Mouse (Mus musculus) embryonic facial prominence, embryonic 15.5 days (tissue): ENCODE data around the gene Frem1. TPM values are rescaled to one million over a fixed set of nuclear protein-coding genes. Genes with fewer than 3 reads are reported as not detected.

Experiments
- ATAC-seq: fragments of 200-750 bp; cut with Nextera tagmentation; 2 replicates; pipeline ENCODE4 v1.8.0; 2017; ENCODE audit warnings: low read depth, moderate TSS enrichment; ENCODE audit not compliant: insufficient number of reproducible peaks, low FRiP score, low TSS enrichment
- H3K27ac ChIP-seq: fragments of 300-500 bp; sonication (generic); replicated peaks from 2 replicates; pipeline ENCODE4 v1.5.1; 2015; ENCODE audit warnings: mild to moderate bottlenecking, inconsistent platforms
- H3K27me3 ChIP-seq: fragments of 300-500 bp; sonication (generic); 2 replicates; pipeline ENCODE4 v1.6.1; 2015; ENCODE audit warnings: inconsistent platforms
- H3K36me3 ChIP-seq: fragments of 300-500 bp; sonication (generic); 2 replicates; pipeline ENCODE4 v1.6.1; 2015; ENCODE audit warnings: mild to moderate bottlenecking, inconsistent platforms
- H3K4me1 ChIP-seq: fragments of 300-500 bp; sonication (generic); 2 replicates; pipeline ENCODE4 v1.6.1; 2015; ENCODE audit warnings: inconsistent platforms
- H3K4me2 ChIP-seq: fragments of 300-500 bp; sonication (generic); replicated peaks from 2 replicates; pipeline ENCODE4 v1.6.1; 2015; ENCODE audit warnings: mild to moderate bottlenecking, inconsistent platforms
- H3K4me3 ChIP-seq: fragments of 300-500 bp; sonication (generic); replicated peaks from 2 replicates; pipeline ENCODE4 v1.5.1; 2015; ENCODE audit warnings: mild to moderate bottlenecking, inconsistent platforms
- H3K9ac ChIP-seq: fragments of 300-500 bp; sonication (generic); 2 replicates; pipeline ENCODE4 v1.6.1; 2015; ENCODE audit warnings: inconsistent platforms
- H3K9me3 ChIP-seq: fragments of 300-500 bp; sonication (generic); replicated peaks from 2 replicates; pipeline ENCODE4 v1.6.1; 2016; ENCODE audit warnings: inconsistent platforms
- WGBS: fragments of 180-500 bp; shearing (Covaris S2); methylation state at CpG from one replicate; pipeline ENCODE4 v1.1.7; 2015; 5-methylcytosine and 5-hydroxymethylcytosine counted together
- polyA plus RNA-seq: library from polyadenylated mRNA; unstranded; fragments of >200 nt; fragmentation: Nextera tagmentation; extraction: Ambion mirVana; gene quantifications from 2 replicates; pipeline ENCODE4 v1.2.1, GENCODE M21; 2015

Gene Frem1
- polyA plus RNA-seq, 1 experiment from 2014 or later: 13.9 TPM

GRCm38 (mm10) chr4:82853809-82854208 is 198.3 kb downstream of the Frem1 start:
- Histone ChIP-seq H3K4me2 (no peak overlapping the region), H3K27ac (no peak overlapping the region), H3K4me3 (no peak overlapping the region), H3K9me3 (no peaks in the 10 kb centered on the region), H3K27me3 (no peaks in the 10 kb centered on the region), H3K4me1 (peaks cover 4% of the 10 kb centered on the region), H3K36me3 (peaks cover 5% of the 10 kb centered on the region; the same call in 1 of the 2 replicates), H3K9ac (no peak overlapping the region)
- 80% methylated on average over 2 of the region's 2 CpGs for WGBS
- ATAC-seq: no peak

- no peaks in the 10 kb centered on the region for H3K27me3 ChIP-seq
- 58% methylated on average over 5 of the region's 5 CpGs for WGBS
- ATAC-seq: no peak
Measured at GRCm38 (mm10) chr4:82848552-82849234, 203.4 kb downstream of the Frem1 start.

More at GRCm38 (mm10) chr4:82848552-82849234, 203.4 kb downstream of the Frem1 start:
- Histone ChIP-seq H3K9me3 (no peaks in the 10 kb centered on the region), H3K36me3 (peaks cover 5% of the 10 kb centered on the region; the same call in 1 of the 2 replicates), H3K27ac (no peak overlapping the region), H3K4me2 (no peak overlapping the region), H3K4me3 (no peak overlapping the region), H3K4me1 (peaks cover 4% of the 10 kb centered on the region), H3K9ac (no peak overlapping the region)

Other genes with a start within 250 kb of the Frem1 start
- gene Zdhhc21, start 192.4 kb downstream of the Frem1 start, polyA plus RNA-seq: 13.9 and 15.2 TPM in 2 replicates
- gene Cer1, start 167.2 kb downstream of the Frem1 start, polyA plus RNA-seq: 0.27 and 0.68 TPM in 2 replicates